Mouse (Mus musculus): Measurements from ENCODE around the gene Chpt1.

Chpt1 gene

GRCm38 (mm10) chr10:88496864-88497564 is 6.9 kb downstream of the Chpt1 start:
- no peak for DNase-seq (ENCODE audit: low read depth, low spot score)

- DNase-seq (ENCODE audit: low read depth, low spot score) = no peak
These were observed 8.8 kb downstream of the Chpt1 start for GRCm38 (mm10) chr10:88494959-88495587.

- DNase-seq (ENCODE audit: low read depth, low spot score) = no peak
These were observed 11.2 kb downstream of the Chpt1 start for GRCm38 (mm10) chr10:88492658-88493057.

GRCm38 (mm10) chr10:88491632-88492031 is 12.2 kb downstream of the Chpt1 start:
- DNase-seq (ENCODE audit: low read depth, low spot score) = peak; percentile 78

GRCm38 (mm10) chr10:88488629-88489028 is 15.2 kb downstream of the Chpt1 start:
- DNase-seq (ENCODE audit: low read depth, low spot score) = no peak

GRCm38 (mm10) chr10:88482866-88483265 is 21.0 kb downstream of the Chpt1 start:
- DNase-seq (ENCODE audit: low read depth, low spot score) = peak; percentile 72

GRCm38 (mm10) chr10:88460122-88460820 is 43.6 kb downstream of the Chpt1 start:
- peak; percentile 39 for DNase-seq (ENCODE audit: low read depth, low spot score)

GRCm38 (mm10) chr10:88459502-88459992 is 44.3 kb downstream of the Chpt1 start, which contains the start of gene Sycp3:
TSS of gene Sycp3 (plus strand) at chr10:88459569.
- DNase-seq (ENCODE audit: low read depth, low spot score) = peak; percentile 72

GRCm38 (mm10) chr10:88457816-88458215 is 46.1 kb downstream of the Chpt1 start:
- DNase-seq (ENCODE audit: low read depth, low spot score) = peak; percentile 32

- DNase-seq (ENCODE audit: low read depth, low spot score) = no peak
These were observed 51.9 kb downstream of the Chpt1 start for GRCm38 (mm10) chr10:88451990-88452389.

- no peak for DNase-seq (ENCODE audit: low read depth, low spot score)
These were observed 52.7 kb downstream of the Chpt1 start for GRCm38 (mm10) chr10:88451221-88451620.

- DNase-seq (ENCODE audit: low read depth, low spot score) = no peak
These were observed 62.6 kb downstream of the Chpt1 start for GRCm38 (mm10) chr10:88441224-88441623.

- DNase-seq (ENCODE audit: low read depth, low spot score) = no peak
These were observed 75.9 kb downstream of the Chpt1 start for GRCm38 (mm10) chr10:88427998-88428397.

- no peak for DNase-seq (ENCODE audit: low read depth, low spot score)
These were observed 77.0 kb downstream of the Chpt1 start for GRCm38 (mm10) chr10:88426896-88427295.

GRCm38 (mm10) chr10:88426158-88426816 is 77.6 kb downstream of the Chpt1 start:
- DNase-seq (ENCODE audit: low read depth, low spot score) = peak; percentile 67

- no peak for DNase-seq (ENCODE audit: low read depth, low spot score)
These were observed 83.0 kb downstream of the Chpt1 start for GRCm38 (mm10) chr10:88420655-88421435.

GRCm38 (mm10) chr10:88420141-88420541 is 83.7 kb downstream of the Chpt1 start:
- DNase-seq (ENCODE audit: low read depth, low spot score) = no peak

GRCm38 (mm10) chr10:88417686-88418085 is 86.2 kb downstream of the Chpt1 start:
- DNase-seq (ENCODE audit: low read depth, low spot score) = no peak

- DNase-seq (ENCODE audit: low read depth, low spot score) = no peak
These were observed 91.4 kb downstream of the Chpt1 start for GRCm38 (mm10) chr10:88412290-88412995.

- no peak for DNase-seq (ENCODE audit: low read depth, low spot score)
These were observed 94.1 kb downstream of the Chpt1 start for GRCm38 (mm10) chr10:88409751-88410150.
